Mouse (Mus musculus) lung, adult 2 months (tissue): Measurements from ENCODE around the gene Sh3bgrl.

Source experiments
- CTCF ChIP-seq: fragments of 200-500 bp; IDR thresholded peaks from 2 replicates; pipeline ENCODE4 v1.5.1; 2011; ENCODE audit warnings: mild to moderate bottlenecking, low read length, control low read depth; ENCODE audit not compliant: insufficient read depth
- POLR2A ChIP-seq: fragments of 200-500 bp; IDR thresholded peaks from 2 replicates; pipeline ENCODE4 v1.6.1; 2011; ENCODE audit warnings: low read depth, mild to moderate bottlenecking, control low read depth, low read length, borderline replicate concordance; ENCODE audit errors: extremely low read depth

- TF ChIP-seq CTCF: no peak
- no peak for TF ChIP-seq POLR2A
Observed at GRCm38 (mm10) chrX:109145779-109146178, 50.6 kb downstream of the Sh3bgrl start.
